8 mouse cellular contexts compared by ENCODE assay signal in genomic region chr15:5241304-5242201, GRCm38 (mm10). TPM values are rescaled to one million over a fixed set of nuclear protein-coding genes. Genes with fewer than 3 reads are reported as not detected.
DNase-seq lines count a peak whose midpoint lies in the region; ATAC-seq and TF ChIP-seq lines count a peak whose summit lies in the region.

No protein-coding gene starts in this region.

- peak; percentile 81 for DNase-seq in CD4-positive, CD25-positive, alpha-beta regulatory T cell, adult 2 months (ENCODE audit: low read depth, low spot score)
- peak; percentile 41 for DNase-seq in heart, postnatal 0 days (ENCODE audit: low spot score)
- DNase-seq in thymus, postnatal 14 days: peak; percentile 84

- H3K36me3 ChIP-seq in ES-Bruce4 (ENCODE audit: control insufficient read depth, insufficient read depth, low read length, poor library complexity, severe bottlenecking): no peaks in the 10 kb centered on the region
- H3K36me3 ChIP-seq in embryonic facial prominence, embryonic 13.5 days: no peaks in the 10 kb centered on the region
- H3K36me3 ChIP-seq in heart, postnatal 0 days (replicated peaks; ENCODE audit: control insufficient read depth, insufficient read depth, low read length): no peaks in the 10 kb centered on the region
- no peaks in the 10 kb centered on the region for H3K36me3 ChIP-seq in limb, embryonic 13.5 days
- H3K36me3 ChIP-seq in midbrain, embryonic 15.5 days (replicated peaks): no peaks in the 10 kb centered on the region

- H3K4me3 ChIP-seq in ES-Bruce4 (ENCODE audit: low read depth, low read length): peak overlapping the region; percentile 53
- peak overlapping the region; percentile 58 for H3K4me3 ChIP-seq in embryonic facial prominence, embryonic 13.5 days
- peak overlapping the region; percentile 61 for H3K4me3 ChIP-seq in heart, postnatal 0 days (ENCODE audit: low read depth, low read length)
- peak overlapping the region; percentile 61 for H3K4me3 ChIP-seq in limb, embryonic 13.5 days
- H3K4me3 ChIP-seq in midbrain, embryonic 15.5 days: peak overlapping the region; percentile 58

- peaks cover 5% of the 10 kb centered on the region; the same call in 1 of the 2 replicates for H3K27me3 ChIP-seq in ES-Bruce4 (ENCODE audit: control insufficient read depth, insufficient read depth, low read length, poor library complexity, severe bottlenecking)
- H3K27me3 ChIP-seq in embryonic facial prominence, embryonic 13.5 days: peaks cover 53% of the 10 kb centered on the region
- H3K27me3 ChIP-seq in heart, postnatal 0 days (ENCODE audit: control insufficient read depth, insufficient read depth, low read length): peaks cover 40% of the 10 kb centered on the region
- peaks cover 44% of the 10 kb centered on the region for H3K27me3 ChIP-seq in limb, embryonic 13.5 days
- peaks cover 56% of the 10 kb centered on the region for H3K27me3 ChIP-seq in midbrain, embryonic 15.5 days (replicated peaks)

- no peak for ATAC-seq in CD4-positive, CD25-positive, alpha-beta regulatory T cell, adult 4 months
- no peak for ATAC-seq in embryonic facial prominence, embryonic 13.5 days (ENCODE audit: insufficient number of reproducible peaks, insufficient read depth, low FRiP score, low TSS enrichment, low read depth)
- ATAC-seq in heart, postnatal 0 days (ENCODE audit: insufficient read depth, low read depth): no peak
- ATAC-seq in limb, embryonic 13.5 days (ENCODE audit: low FRiP score, low read depth): peak; percentile 24; the same call in 1 of the 2 replicates
- ATAC-seq in midbrain, embryonic 15.5 days (replicated peaks): peak; percentile 43

- no peak for TF ChIP-seq POLR2A in ES-Bruce4 (IDR thresholded peaks at IDR 0.05; ENCODE audit: insufficient read depth, low read length)

- peak overlapping the region; percentile 20; the same call in 1 of the 2 replicates for H3K9ac ChIP-seq in ES-Bruce4 (ENCODE audit: low read depth, poor library complexity, severe bottlenecking)
- H3K9ac ChIP-seq in embryonic facial prominence, embryonic 13.5 days: peak overlapping the region; percentile 73
- peak overlapping the region; percentile 10; the same call in 1 of the 2 replicates for H3K9ac ChIP-seq in heart, postnatal 0 days (replicated peaks; ENCODE audit: low read depth, low read length)
- H3K9ac ChIP-seq in limb, embryonic 13.5 days: peak overlapping the region; percentile 74
- peak overlapping the region; percentile 55; the same call in 1 of the 2 replicates for H3K9ac ChIP-seq in midbrain, embryonic 15.5 days

- peak; percentile 20 for TF ChIP-seq CTCF in ES-Bruce4 (IDR thresholded peaks at IDR 0.05; ENCODE audit: low read depth, low read length)
- peak; percentile 40; the same call in 1 of the 2 replicates for TF ChIP-seq CTCF in heart, postnatal 0 days (IDR thresholded peaks at IDR 0.05; ENCODE audit: low read depth)

- no peaks in the 10 kb centered on the region for H3K4me1 ChIP-seq in ES-Bruce4 (ENCODE audit: control insufficient read depth, insufficient read depth, low read length)
- H3K4me1 ChIP-seq in embryonic facial prominence, embryonic 13.5 days: peaks cover 25% of the 10 kb centered on the region
- H3K4me1 ChIP-seq in heart, postnatal 0 days (ENCODE audit: control insufficient read depth, insufficient read depth): peaks cover 27% of the 10 kb centered on the region
- peaks cover 33% of the 10 kb centered on the region for H3K4me1 ChIP-seq in limb, embryonic 13.5 days
- peaks cover 29% of the 10 kb centered on the region for H3K4me1 ChIP-seq in midbrain, embryonic 15.5 days

- H3K27ac ChIP-seq in ES-Bruce4 (ENCODE audit: insufficient read depth, low read length): no peak overlapping the region
- H3K27ac ChIP-seq in embryonic facial prominence, embryonic 13.5 days: no peak overlapping the region
- H3K27ac ChIP-seq in heart, postnatal 0 days (ENCODE audit: low read depth): peak overlapping the region; percentile 19
- H3K27ac ChIP-seq in limb, embryonic 13.5 days: no peak overlapping the region
- H3K27ac ChIP-seq in midbrain, embryonic 15.5 days: no peak overlapping the region

- peak overlapping the region; percentile 98 for H3K4me2 ChIP-seq in embryonic facial prominence, embryonic 13.5 days
- peak overlapping the region; percentile 89 for H3K4me2 ChIP-seq in heart, postnatal 0 days (ENCODE audit: low read depth, low read length)
- H3K4me2 ChIP-seq in limb, embryonic 13.5 days (replicated peaks): peak overlapping the region; percentile 100
- H3K4me2 ChIP-seq in midbrain, embryonic 15.5 days: peak overlapping the region; percentile 91

- H3K9me3 ChIP-seq in ES-Bruce4 (replicated peaks; ENCODE audit: control insufficient read depth, insufficient read depth, low read length, poor library complexity, severe bottlenecking): no peaks in the 10 kb centered on the region
- H3K9me3 ChIP-seq in embryonic facial prominence, embryonic 13.5 days: no peaks in the 10 kb centered on the region
- H3K9me3 ChIP-seq in heart, postnatal 0 days (replicated peaks; ENCODE audit: control insufficient read depth, low read length): no peaks in the 10 kb centered on the region
- no peaks in the 10 kb centered on the region for H3K9me3 ChIP-seq in limb, embryonic 13.5 days
- no peaks in the 10 kb centered on the region for H3K9me3 ChIP-seq in midbrain, embryonic 15.5 days

- TF ChIP-seq EP300 in ES-Bruce4 (IDR thresholded peaks at IDR 0.05; ENCODE audit: insufficient read depth, low read depth, low read length): no peak
- no peak for TF ChIP-seq EP300 in heart, postnatal 0 days (IDR thresholded peaks at IDR 0.05; ENCODE audit: low read depth)

- 14% methylated on average over 12 of the region's 12 CpGs for WGBS in embryonic facial prominence, embryonic 13.5 days
- WGBS in heart, postnatal 0 days: 36% methylated on average over 12 of the region's 12 CpGs
- WGBS in limb, embryonic 13.5 days: 14% methylated on average over 12 of the region's 12 CpGs
- WGBS in midbrain, embryonic 15.5 days: 20% methylated on average over 12 of the region's 12 CpGs

RNA-seq across cellular contexts. Expression of gene Ptger4, which starts 2.4 kb away (rescaled TPM):
- 10 to 100 TPM; 23.6 to 26.3 TPM for polyA plus RNA-seq in CD4-positive, CD25-positive, alpha-beta regulatory T cell, adult 4 months (2017; shearing (Covaris generic))
- polyA plus RNA-seq in ES-Bruce4 (2011; ENCODE audit: insufficient read depth, insufficient read length, low read depth, missing spikeins): 0.53 and 1.3 TPM in 2 replicates
- 4.6 and 5.0 TPM in 2 replicates for polyA plus RNA-seq in embryonic facial prominence, embryonic 13.5 days (2015; fragmentation: Nextera tagmentation; extraction: Ambion mirVana)
- total RNA-seq in heart, postnatal 0 days (2014; rRNA removed; ENCODE audit: low replicate concordance): 3.0 and 9.0 TPM in 2 replicates
- polyA plus RNA-seq in heart, postnatal 0 days (2015; fragmentation: Nextera tagmentation; extraction: Ambion mirVana): 4.3 and 5.0 TPM in 2 replicates
- 4.0 and 4.4 TPM in 2 replicates for polyA plus RNA-seq in limb, embryonic 13.5 days (2015; fragmentation: Nextera tagmentation; extraction: Ambion mirVana)
- polyA plus RNA-seq in midbrain, embryonic 15.5 days (2015; fragmentation: Nextera tagmentation; extraction: Ambion mirVana): 1.3 and 1.6 TPM in 2 replicates

RNA-seq across cellular contexts. Expression of gene Ttc33, which starts 56.2 kb away (rescaled TPM):
- polyA plus RNA-seq in CD4-positive, CD25-positive, alpha-beta regulatory T cell, adult 4 months (2017; shearing (Covaris generic)): 10 to 100 TPM; 59.2 to 71.1 TPM
- polyA plus RNA-seq in ES-Bruce4 (2011; ENCODE audit: insufficient read depth, insufficient read length, low read depth, missing spikeins): 22.8 and 29.6 TPM in 2 replicates
- polyA plus RNA-seq in embryonic facial prominence, embryonic 13.5 days (2015; fragmentation: Nextera tagmentation; extraction: Ambion mirVana): 40.5 and 48.3 TPM in 2 replicates
- total RNA-seq in heart, postnatal 0 days (2014; rRNA removed; ENCODE audit: low replicate concordance): 13.3 and 33.6 TPM in 2 replicates
- polyA plus RNA-seq in heart, postnatal 0 days (2015; fragmentation: Nextera tagmentation; extraction: Ambion mirVana): 32.9 and 35.7 TPM in 2 replicates
- polyA plus RNA-seq in limb, embryonic 13.5 days (2015; fragmentation: Nextera tagmentation; extraction: Ambion mirVana): 41.5 and 42.4 TPM in 2 replicates
- 56.1 and 56.4 TPM in 2 replicates for polyA plus RNA-seq in midbrain, embryonic 15.5 days (2015; fragmentation: Nextera tagmentation; extraction: Ambion mirVana)

Comparison
In these comparisons a context has a peak if more than half of its experiments do, and no peak if none do; other contexts are left out.
1. ATAC-seq: peak in limb, embryonic 13.5 days (single experiment) and midbrain, embryonic 15.5 days (single experiment); none in CD4-positive, CD25-positive, alpha-beta regulatory T cell, adult 4 months (single experiment), embryonic facial prominence, embryonic 13.5 days (single experiment) and heart, postnatal 0 days (single experiment).
2. H3K9ac ChIP-seq: peak in every context shown above with its lines; median percentile 74 in limb, embryonic 13.5 days; 73 in embryonic facial prominence, embryonic 13.5 days; 55 in midbrain, embryonic 15.5 days; 20 in ES-Bruce4; 10 in heart, postnatal 0 days.
3. Peak in every context shown above with its lines, with median percentiles within 50 percentile points of each other: DNase-seq, H3K4me3 ChIP-seq and H3K4me2 ChIP-seq.